Mouse (Mus musculus) liver, embryonic 15.5 days (tissue): ENCODE results near the gene Tgif2. TPM values are rescaled to one million over a fixed set of nuclear protein-coding genes. Genes with fewer than 3 reads are reported as not detected.
"Not testable (repeated sequence)": the region's sequence is repeated elsewhere in the genome, so short reads cannot be mapped to it uniquely, and the experiment has no call there.

ENCODE experiments used
- ATAC-seq: fragments of 200-750 bp; cut with Nextera tagmentation; 2 replicates; pipeline ENCODE4 v1.8.0; 2017; ENCODE audit warnings: moderate number of reproducible peaks, mild to moderate bottlenecking, moderate library complexity; ENCODE audit not compliant: insufficient read depth
- H3K27ac ChIP-seq: fragments of 300-500 bp; sonication (generic); replicated peaks from 2 replicates; pipeline ENCODE4 v1.5.1; 2015; ENCODE audit warnings: mild to moderate bottlenecking, inconsistent platforms
- H3K27me3 ChIP-seq: fragments of 300-500 bp; sonication (generic); 2 replicates; pipeline ENCODE4 v1.6.1; 2015; ENCODE audit warnings: mild to moderate bottlenecking, inconsistent platforms
- H3K36me3 ChIP-seq: fragments of 300-500 bp; sonication (generic); replicated peaks from 2 replicates; pipeline ENCODE4 v1.6.1; 2015; ENCODE audit warnings: moderate library complexity, mild to moderate bottlenecking, inconsistent platforms
- H3K4me1 ChIP-seq: fragments of 300-500 bp; sonication (generic); replicated peaks from 2 replicates; pipeline ENCODE4 v1.6.1; 2015; ENCODE audit warnings: inconsistent platforms
- H3K4me2 ChIP-seq: fragments of 300-500 bp; sonication (generic); 2 replicates; pipeline ENCODE4 v1.6.1; 2015; ENCODE audit warnings: moderate library complexity, mild to moderate bottlenecking, inconsistent platforms
- H3K4me3 ChIP-seq: fragments of 300-500 bp; sonication (generic); replicated peaks from 2 replicates; pipeline ENCODE4 v1.5.1; 2015; ENCODE audit warnings: mild to moderate bottlenecking, inconsistent platforms
- H3K9ac ChIP-seq: fragments of 300-500 bp; sonication (generic); 2 replicates; pipeline ENCODE4 v1.6.1; 2015; ENCODE audit warnings: moderate library complexity, mild to moderate bottlenecking, inconsistent platforms
- H3K9me3 ChIP-seq: fragments of 300-500 bp; sonication (generic); replicated peaks from 2 replicates; pipeline ENCODE4 v1.6.1; 2016; ENCODE audit warnings: inconsistent platforms
- WGBS: fragments of 180-500 bp; shearing (Covaris S2); methylation state at CpG from one replicate; pipeline ENCODE4 v1.1.7; 2015; ENCODE audit warnings: mixed read lengths; ENCODE audit not compliant: insufficient replicate concordance; 5-methylcytosine and 5-hydroxymethylcytosine counted together
- polyA plus RNA-seq: library from polyadenylated mRNA; unstranded; fragments of >200 nt; fragmentation: Nextera tagmentation; extraction: Ambion mirVana; gene quantifications from 2 replicates; pipeline ENCODE4 v1.2.1, GENCODE M21; 2015

The Tgif2 gene
- polyA plus RNA-seq, 1 experiment from 2014 or later = 6.3 TPM

DNA sequence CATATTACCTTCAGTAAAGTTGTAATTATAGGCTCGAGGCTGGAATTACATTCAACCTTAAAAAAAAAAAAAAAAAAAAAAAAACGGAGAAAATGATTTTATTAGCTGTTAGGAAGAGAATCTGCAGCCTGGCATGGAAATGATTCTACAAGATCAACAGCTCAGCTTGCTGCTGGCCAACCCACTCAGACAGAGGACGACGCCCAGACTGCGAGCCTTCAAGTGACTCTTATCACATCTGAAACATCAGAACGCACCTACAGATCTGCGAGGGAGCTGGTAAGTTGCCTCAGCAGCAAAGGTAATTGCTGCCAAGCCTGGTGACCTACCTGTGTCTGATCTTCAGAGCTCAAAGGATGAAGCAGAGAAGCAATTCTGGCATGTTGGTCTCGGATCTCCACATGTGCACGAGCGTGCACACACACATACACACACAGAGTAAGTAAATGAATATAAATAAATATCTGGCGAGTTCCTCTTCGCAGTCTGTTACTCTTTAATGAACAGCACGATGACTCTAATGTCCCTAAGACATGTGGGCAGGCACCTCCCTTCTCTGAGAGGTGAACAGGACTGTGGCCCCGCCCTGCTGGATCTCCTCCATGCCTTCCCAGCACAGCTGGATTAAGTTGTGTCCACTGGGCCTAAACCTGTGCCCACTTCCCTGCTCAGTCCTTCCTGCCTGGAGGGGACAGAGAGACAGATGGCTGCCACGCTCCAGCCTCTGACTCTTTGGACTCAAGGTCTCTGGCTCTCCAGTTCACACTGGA, 54.9 kb downstream of the Tgif2 start:
- ATAC-seq = no peak
- Histone ChIP-seq H3K36me3 (no peaks in the 10 kb centered on the region), H3K27me3 (peaks cover 3% of the 10 kb centered on the region; the same call in 1 of the 2 replicates), H3K27ac (no peak overlapping the region), H3K4me1 (peaks cover 42% of the 10 kb centered on the region), H3K9me3 (no peaks in the 10 kb centered on the region), H3K4me2 (no peak overlapping the region), H3K9ac (no peak overlapping the region), H3K4me3 (no peak overlapping the region)
- 48% methylated on average over 15 of the region's 15 CpGs for WGBS

DNA sequence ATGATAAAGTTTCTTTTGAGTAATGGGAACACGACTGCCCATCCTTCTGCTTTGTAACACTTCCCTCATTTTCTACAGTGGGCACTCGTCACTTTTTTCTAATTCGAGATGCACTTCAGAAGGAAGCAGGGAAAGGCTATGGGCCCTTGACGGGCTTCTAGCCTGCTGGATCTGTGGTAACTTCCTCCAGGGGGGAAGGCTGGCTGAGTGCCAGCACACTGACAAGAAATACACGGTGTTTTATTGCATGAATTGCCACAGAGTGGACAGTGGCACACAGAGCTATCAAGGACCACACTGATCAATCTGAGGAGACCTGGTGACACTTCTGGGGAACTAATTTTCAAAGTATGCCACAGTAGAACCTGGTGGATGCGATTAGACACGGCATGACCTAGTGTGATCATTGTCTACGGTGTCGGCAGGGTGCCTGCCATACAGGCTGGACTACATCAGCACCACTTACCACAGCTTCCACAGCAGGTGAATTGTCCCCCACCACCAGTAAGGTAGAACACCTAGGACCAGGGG, 56.6 kb downstream of the Tgif2 start:
- H3K4me2 ChIP-seq = no peak overlapping the region
- H3K36me3 ChIP-seq = no peaks in the 10 kb centered on the region
- H3K27ac ChIP-seq = no peak overlapping the region
- no peaks in the 10 kb centered on the region; the same call in 1 of the 2 replicates for H3K27me3 ChIP-seq
- peaks cover 42% of the 10 kb centered on the region for H3K4me1 ChIP-seq
- no peak overlapping the region for H3K4me3 ChIP-seq
- no peaks in the 10 kb centered on the region for H3K9me3 ChIP-seq
- WGBS = 50% methylated on average over 9 of the region's 9 CpGs
- no peak overlapping the region for H3K9ac ChIP-seq
- ATAC-seq = no peak

DNA sequence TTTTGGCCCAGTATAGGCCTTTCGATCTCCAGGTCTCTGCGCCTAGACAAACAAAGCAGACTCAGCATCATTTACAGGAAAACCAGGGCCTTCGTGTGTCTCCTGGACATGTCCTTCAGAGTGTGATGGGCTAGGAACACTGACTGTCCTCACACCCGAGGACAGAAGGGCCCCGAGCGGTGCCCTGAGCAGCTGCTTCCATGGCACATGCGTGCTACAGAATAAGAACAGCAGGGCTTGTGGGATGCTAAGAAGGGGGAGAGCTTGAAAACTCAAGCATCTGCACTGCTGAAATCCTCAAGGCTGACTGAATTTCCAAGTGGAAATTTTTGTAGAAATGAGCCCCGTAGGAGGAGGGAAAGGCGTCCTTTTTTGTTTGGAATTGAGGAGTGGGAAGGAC, 57.2 kb downstream of the Tgif2 start:
- no peak for ATAC-seq
- Histone ChIP-seq H3K9ac (no peak overlapping the region), H3K9me3 (no peaks in the 10 kb centered on the region), H3K4me1 (peaks cover 42% of the 10 kb centered on the region), H3K27ac (no peak overlapping the region), H3K36me3 (no peaks in the 10 kb centered on the region), H3K4me2 (no peak overlapping the region), H3K27me3 (no peaks in the 10 kb centered on the region; the same call in 1 of the 2 replicates), H3K4me3 (no peak overlapping the region)
- 64% methylated on average over 9 of the region's 9 CpGs for WGBS

DNA sequence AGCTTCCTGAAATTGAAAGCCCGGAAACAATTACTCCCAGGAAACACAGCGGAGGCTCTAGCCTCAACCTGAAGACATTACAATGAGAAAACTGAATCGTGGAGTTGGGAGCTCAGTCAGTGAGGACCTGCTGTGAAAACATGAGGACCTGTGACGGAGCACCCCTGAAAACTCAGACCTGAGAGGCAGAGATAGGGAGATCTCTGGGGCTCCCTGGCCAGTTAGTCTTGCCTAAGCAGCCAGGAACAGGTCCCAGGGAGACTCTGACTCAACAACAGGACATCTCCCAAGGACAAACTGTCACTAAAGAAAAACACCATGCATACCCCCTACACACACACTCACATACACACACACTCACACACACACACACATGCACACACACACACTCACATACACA, 58.6 kb downstream of the Tgif2 start:
- Histone ChIP-seq H3K36me3 (no peaks in the 10 kb centered on the region), H3K4me3 (no peak overlapping the region), H3K4me2 (peak overlapping the region; percentile 18), H3K9me3 (no peaks in the 10 kb centered on the region), H3K27ac (no peak overlapping the region), H3K4me1 (peaks cover 42% of the 10 kb centered on the region), H3K27me3 (no peaks in the 10 kb centered on the region; the same call in 1 of the 2 replicates), H3K9ac (peak overlapping the region; percentile 18; the same call in 1 of the 2 replicates)
- 12% methylated on average over 4 of the region's 4 CpGs for WGBS
- no peak; the same call in 1 of the 2 replicates for ATAC-seq

DNA sequence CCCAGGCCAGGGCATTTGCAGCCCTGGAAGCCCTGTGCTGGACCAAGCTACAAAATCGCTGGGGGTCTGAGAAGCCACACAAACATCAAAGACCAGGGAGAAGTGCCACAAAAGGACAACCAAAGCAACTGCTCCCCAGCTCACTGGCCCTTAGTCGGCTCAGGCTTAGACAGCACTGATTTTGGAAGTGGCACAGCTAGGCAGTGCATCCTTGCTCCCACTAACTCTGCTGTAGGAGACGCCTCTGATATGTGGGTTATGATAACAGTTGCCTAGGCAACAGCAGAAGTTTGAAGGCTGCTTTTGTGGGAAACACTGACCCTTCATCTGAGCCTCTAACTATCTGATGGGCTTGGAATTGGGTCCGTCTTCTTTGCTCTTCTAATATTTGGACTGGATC, 59.4 kb downstream of the Tgif2 start:
- Histone ChIP-seq H3K27me3 (no peaks in the 10 kb centered on the region; the same call in 1 of the 2 replicates), H3K4me1 (peaks cover 40% of the 10 kb centered on the region), H3K9ac (no peak overlapping the region), H3K27ac (no peak overlapping the region), H3K36me3 (no peaks in the 10 kb centered on the region), H3K4me3 (no peak overlapping the region), H3K4me2 (no peak overlapping the region), H3K9me3 (no peaks in the 10 kb centered on the region)
- ATAC-seq = no peak
- 53% methylated on average over 4 of the region's 4 CpGs for WGBS

DNA sequence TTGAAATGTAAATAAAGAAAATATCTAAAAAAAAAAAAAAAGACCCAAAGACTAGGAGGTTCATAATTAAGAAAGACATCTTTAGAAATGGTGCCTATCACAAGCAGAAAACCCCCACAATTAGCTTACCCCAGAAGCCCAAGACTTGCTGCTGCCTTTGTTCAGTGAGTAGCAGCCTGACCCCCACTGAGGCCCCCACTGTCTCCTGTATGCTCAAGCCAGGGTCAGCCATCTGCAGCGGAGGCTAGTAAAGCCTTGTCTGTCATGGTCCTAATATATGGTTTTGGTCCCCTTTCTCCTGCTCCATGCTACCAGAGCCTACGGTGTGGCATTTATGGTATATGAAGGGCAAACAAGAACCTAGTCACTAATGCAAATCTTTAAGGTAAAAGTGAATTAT, 61.5 kb downstream of the Tgif2 start:
- H3K4me3 ChIP-seq = no peak overlapping the region
- WGBS = 84% methylated on average over 2 of the region's 2 CpGs

DNA sequence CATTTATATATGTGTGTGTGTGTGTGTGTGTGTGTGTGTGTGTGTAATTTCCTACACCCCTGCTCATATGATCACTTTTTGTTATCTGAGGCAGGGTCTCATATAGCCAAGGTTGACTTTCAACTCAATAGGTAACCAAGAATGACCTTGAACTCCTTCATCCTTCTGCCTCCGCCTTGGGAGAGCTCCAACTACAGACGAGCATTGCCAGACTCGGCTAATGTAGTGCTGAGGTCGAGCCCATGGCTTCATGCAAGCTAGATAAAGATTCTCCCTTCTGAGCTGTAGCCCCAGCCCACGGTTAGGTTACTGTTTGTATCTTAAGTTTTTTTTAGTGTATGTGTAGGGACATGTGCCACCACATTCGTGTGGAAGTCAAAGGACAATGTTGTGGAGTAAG, 62.1 kb downstream of the Tgif2 start:
- Histone ChIP-seq H3K4me2 (no peak overlapping the region), H3K27ac (no peak overlapping the region), H3K9me3 (no peaks in the 10 kb centered on the region), H3K27me3 (no peaks in the 10 kb centered on the region), H3K36me3 (no peaks in the 10 kb centered on the region), H3K4me3 (no peak overlapping the region), H3K9ac (no peak overlapping the region), H3K4me1 (peaks cover 26% of the 10 kb centered on the region)
- 49% methylated on average over 6 of the region's 6 CpGs for WGBS
- ATAC-seq = no peak

More for the DNA sequence above, 61.5 kb downstream of the Tgif2 start:
- H3K9ac ChIP-seq = no peak overlapping the region
- H3K4me1 ChIP-seq = peaks cover 30% of the 10 kb centered on the region
- H3K36me3 ChIP-seq = no peaks in the 10 kb centered on the region
- no peaks in the 10 kb centered on the region for H3K9me3 ChIP-seq
- no peaks in the 10 kb centered on the region for H3K27me3 ChIP-seq
- no peak overlapping the region for H3K27ac ChIP-seq
- ATAC-seq = no peak
- no peak overlapping the region for H3K4me2 ChIP-seq

DNA sequence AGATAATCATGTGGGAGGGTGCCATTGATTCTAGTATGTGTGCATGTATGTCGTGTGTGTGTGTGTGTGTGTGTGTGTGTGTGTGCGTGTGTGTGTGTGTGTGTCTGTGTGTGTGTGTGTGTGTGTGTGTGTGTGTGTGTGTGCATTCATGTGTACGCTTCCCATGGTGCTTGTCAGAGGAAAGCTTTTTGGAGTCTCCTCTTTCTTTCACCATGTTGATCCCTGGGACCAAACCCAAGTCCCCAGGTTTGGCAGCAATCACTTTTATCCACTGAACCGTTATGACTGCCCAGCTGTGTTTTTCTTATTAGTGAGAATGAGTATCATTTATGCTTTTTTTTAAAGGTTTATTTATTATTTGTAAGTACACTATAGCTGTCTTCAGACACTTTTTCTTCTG, 62.6 kb downstream of the Tgif2 start:
- ATAC-seq, H3K4me3 ChIP-seq, H3K9ac ChIP-seq, H3K27me3 ChIP-seq, H3K27ac ChIP-seq, H3K36me3 ChIP-seq, H3K9me3 ChIP-seq, H3K4me2 ChIP-seq: not testable (repeated sequence)
- peaks cover 22% of the 10 kb centered on the region for H3K4me1 ChIP-seq
- 69% methylated on average over 4 of the region's 4 CpGs for WGBS

DNA sequence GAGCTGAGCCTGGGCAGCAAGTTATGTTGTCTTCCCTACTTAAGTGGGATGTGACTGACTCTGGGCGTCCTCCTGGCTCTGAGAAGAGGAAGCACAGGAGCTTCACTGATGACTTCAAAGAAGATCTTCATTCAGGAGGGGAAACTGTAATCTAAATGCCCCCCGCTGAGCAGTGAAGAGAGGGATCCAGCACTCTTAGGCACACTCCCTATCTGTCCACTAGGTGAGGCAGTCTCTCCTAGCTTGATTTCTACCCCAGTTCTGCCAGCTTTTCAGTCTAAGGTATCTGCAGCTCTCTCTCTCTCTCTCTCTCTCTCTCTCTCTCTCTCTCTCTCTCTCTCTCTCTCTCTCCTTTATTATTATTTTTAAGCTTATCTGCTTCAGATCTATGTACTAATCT, 63.6 kb downstream of the Tgif2 start:
- H3K27me3 ChIP-seq = no peaks in the 10 kb centered on the region
- H3K4me2 ChIP-seq = no peak overlapping the region
- no peak for ATAC-seq
- WGBS = 26% methylated on average over 2 of the region's 2 CpGs
- no peaks in the 10 kb centered on the region for H3K9me3 ChIP-seq
- H3K4me3 ChIP-seq = no peak overlapping the region
- H3K36me3 ChIP-seq = no peaks in the 10 kb centered on the region
- H3K27ac ChIP-seq = no peak overlapping the region
- H3K4me1 ChIP-seq = peaks cover 13% of the 10 kb centered on the region
- H3K9ac ChIP-seq = no peak overlapping the region
